Mouse (Mus musculus) G1E (cell line): ENCODE measurements around the gene Slc35e3.

Source experiments
- CTCF ChIP-seq: IDR thresholded peaks from 2 replicates; pipeline ENCODE4 v1.5.1; 2012; ENCODE audit warnings: low read depth, low read length, inconsistent platforms, mixed read lengths
- GATA1 ChIP-seq: IDR thresholded peaks from 2 replicates; pipeline ENCODE4 v1.6.1; 2012; ENCODE audit warnings: borderline replicate concordance, low read length, inconsistent platforms, mixed read lengths
- POLR2AphosphoS5 ChIP-seq: IDR thresholded peaks from 2 replicates; pipeline ENCODE4 v1.6.1; 2012; ENCODE audit warnings: low read depth, low read length, inconsistent platforms; ENCODE audit not compliant: insufficient replicate concordance

DNA sequence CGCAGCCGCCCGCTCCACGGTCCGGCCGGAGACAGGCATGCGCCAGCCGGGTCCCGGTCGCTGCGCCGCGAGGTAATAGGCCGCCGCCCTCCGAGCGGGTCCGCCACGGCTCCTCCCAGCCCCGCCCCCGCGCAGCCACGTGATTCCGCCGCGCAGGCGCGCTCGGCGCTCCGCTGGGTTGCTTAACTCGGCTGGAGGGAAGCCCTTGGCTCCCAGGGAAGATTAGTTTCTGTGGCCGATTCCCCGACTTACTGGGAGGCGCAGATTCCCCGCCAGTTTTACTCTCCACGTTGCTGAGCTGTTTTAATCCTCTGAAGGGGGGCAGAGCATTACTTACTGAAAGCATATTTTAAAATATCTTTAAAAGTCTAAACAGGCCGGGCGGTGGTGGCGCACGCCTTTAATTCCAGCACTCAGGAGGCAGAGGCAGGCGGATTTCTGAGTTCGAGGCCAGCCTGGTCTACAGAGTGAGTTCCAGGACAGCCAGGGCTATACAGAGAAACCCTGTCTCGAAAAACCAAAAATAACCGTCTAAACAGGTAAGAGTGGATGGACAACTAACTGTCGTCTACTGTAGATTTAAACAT, at the start of gene Slc35e3:
- TF ChIP-seq CTCF (no peak), GATA1 (no peak), POLR2AphosphoS5 (no peak)
